Mouse (Mus musculus) embryo, embryonic 11 days (tissue): ENCODE measurements around the gene Fam184a.

Experiments used
- DNase-seq: peaks from one replicate; pipeline ENCODE4 v3.0.0-alpha.2; 2015

Fam184a gene

GRCm38 (mm10) chr10:53750955-53751652, at the start of gene Fam184a:
Fam184a (minus strand) TSS chr10:53751123.
- peak; percentile 81 for DNase-seq

- DNase-seq = no peak
Measured at GRCm38 (mm10) chr10:53796258-53796581, 45.3 kb upstream of the Fam184a start.

GRCm38 (mm10) chr10:53795567-53796257, 44.8 kb upstream of the Fam184a start:
- DNase-seq = peak; percentile 43

- no peak for DNase-seq
Measured at GRCm38 (mm10) chr10:53791281-53791680, 40.4 kb upstream of the Fam184a start.

- DNase-seq = no peak
Measured at GRCm38 (mm10) chr10:53776591-53776990, 25.7 kb upstream of the Fam184a start.

- no peak for DNase-seq
Measured at GRCm38 (mm10) chr10:53772708-53773107, 21.8 kb upstream of the Fam184a start.

- DNase-seq = no peak
Measured at GRCm38 (mm10) chr10:53771480-53771879, 20.6 kb upstream of the Fam184a start.

GRCm38 (mm10) chr10:53768745-53769144, 17.8 kb upstream of the Fam184a start:
- no peak for DNase-seq

GRCm38 (mm10) chr10:53765471-53765870, 14.5 kb upstream of the Fam184a start:
- DNase-seq = no peak

GRCm38 (mm10) chr10:53752723-53753122, 1.8 kb upstream of the Fam184a start:
- DNase-seq = no peak

- peak; percentile 43 for DNase-seq
Measured at GRCm38 (mm10) chr10:53750275-53750954, 508 bp downstream of the Fam184a start.

GRCm38 (mm10) chr10:53746039-53746438, 4.9 kb downstream of the Fam184a start:
- no peak for DNase-seq

- DNase-seq = no peak
Measured at GRCm38 (mm10) chr10:53742961-53743360, 8.0 kb downstream of the Fam184a start.

GRCm38 (mm10) chr10:53740014-53740413, 10.9 kb downstream of the Fam184a start:
- no peak for DNase-seq

GRCm38 (mm10) chr10:53738842-53739241, 12.1 kb downstream of the Fam184a start:
- peak; percentile 6 for DNase-seq

GRCm38 (mm10) chr10:53735201-53735865, 15.6 kb downstream of the Fam184a start:
- no peak for DNase-seq

GRCm38 (mm10) chr10:53732324-53732723, 18.6 kb downstream of the Fam184a start:
- DNase-seq = no peak

- peak; percentile 37 for DNase-seq
Measured at GRCm38 (mm10) chr10:53728883-53729282, 22.0 kb downstream of the Fam184a start.

GRCm38 (mm10) chr10:53725301-53725700, 25.6 kb downstream of the Fam184a start:
- no peak for DNase-seq

- no peak for DNase-seq
Measured at GRCm38 (mm10) chr10:53704516-53704915, 46.4 kb downstream of the Fam184a start.

GRCm38 (mm10) chr10:53698531-53698930, 52.4 kb downstream of the Fam184a start:
- no peak for DNase-seq

- no peak for DNase-seq
Measured at GRCm38 (mm10) chr10:53694757-53695156, 56.2 kb downstream of the Fam184a start.

GRCm38 (mm10) chr10:53691263-53691662, 59.7 kb downstream of the Fam184a start:
- DNase-seq = no peak
